Mouse (Mus musculus) stomach, postnatal 0 days (tissue): Measurements from ENCODE around the gene Ptgis. TPM values are rescaled to one million over a fixed set of nuclear protein-coding genes. Genes with fewer than 3 reads are reported as not detected.

Source experiments
- ATAC-seq: fragments of 200-750 bp; cut with Nextera tagmentation; 2 replicates; pipeline ENCODE4 v1.8.0; 2017; ENCODE audit not compliant: low FRiP score, low TSS enrichment
- DNase-seq: peaks from one replicate; pipeline ENCODE4 v3.0.0-alpha.2; 2016; ENCODE audit warnings: low spot score
- H3K27ac ChIP-seq: fragments of 300-500 bp; sonication (generic); replicated peaks from 2 replicates; pipeline ENCODE4 v1.5.1; 2014; ENCODE audit warnings: mild to moderate bottlenecking, control low read depth
- H3K27me3 ChIP-seq: fragments of 300-500 bp; sonication (generic); 2 replicates; pipeline ENCODE4 v1.6.1; 2014; ENCODE audit warnings: low read length; ENCODE audit not compliant: control insufficient read depth, insufficient read depth
- H3K36me3 ChIP-seq: fragments of 300-500 bp; sonication (generic); 2 replicates; pipeline ENCODE4 v1.6.1; 2014; ENCODE audit warnings: low read length, mixed read lengths; ENCODE audit not compliant: control insufficient read depth, insufficient read depth
- H3K4me1 ChIP-seq: fragments of 300-500 bp; sonication (generic); replicated peaks from 2 replicates; pipeline ENCODE4 v1.6.1; 2014; ENCODE audit warnings: antibody characterized with exemption; ENCODE audit not compliant: control insufficient read depth, insufficient read depth
- H3K4me2 ChIP-seq: fragments of 300-500 bp; sonication (generic); replicated peaks from 2 replicates; pipeline ENCODE4 v1.6.1; 2014; ENCODE audit warnings: low read depth, mild to moderate bottlenecking, control low read depth, moderate library complexity
- H3K4me3 ChIP-seq: fragments of 300-500 bp; sonication (generic); 2 replicates; pipeline ENCODE4 v1.5.1; 2014; ENCODE audit warnings: low read depth, low read length, control low read depth
- H3K9ac ChIP-seq: fragments of 300-500 bp; sonication (generic); 2 replicates; pipeline ENCODE4 v1.6.1; 2014; ENCODE audit warnings: mild to moderate bottlenecking, low read length, control low read depth, mixed read lengths
- H3K9me3 ChIP-seq: fragments of 300-500 bp; sonication (generic); 2 replicates; pipeline ENCODE4 v1.6.1; 2016; ENCODE audit warnings: low read length; ENCODE audit not compliant: control insufficient read depth
- CTCF ChIP-seq: IDR thresholded peaks from 2 replicates; pipeline ENCODE4 v1.5.1; 2016; ENCODE audit warnings: antibody characterized with exemption, low read depth, mild to moderate bottlenecking, moderate library complexity
- EP300 ChIP-seq: optimal IDR thresholded peaks from 2 replicates; pipeline ENCODE3; 2016; ENCODE audit warnings: antibody characterized with exemption
- WGBS: fragments of 180-500 bp; shearing (Covaris S2); extraction: QIAGEN DNeasy Blood & Tissue Kit; methylation state at CpG from one replicate; pipeline ENCODE4 v1.1.7; 2014; 5-methylcytosine and 5-hydroxymethylcytosine counted together
- polyA plus RNA-seq: library from polyadenylated mRNA; unstranded; fragments of >200 nt; fragmentation: Nextera tagmentation; extraction: Ambion mirVana; gene quantifications from 2 replicates; pipeline ENCODE4 v1.2.1, GENCODE M21; 2015

Ptgis gene
- polyA plus RNA-seq, 1 experiment from 2014 or later, result 26.7 TPM

GRCm38 (mm10) chr2:167265806-167266205 lies 25.4 kb upstream of the Ptgis start:
- Histone ChIP-seq H3K27ac (no peak overlapping the region), H3K4me1 (no peaks in the 10 kb centered on the region), H3K27me3 (no peaks in the 10 kb centered on the region), H3K9me3 (no peaks in the 10 kb centered on the region), H3K4me3 (no peak overlapping the region), H3K9ac (no peak overlapping the region), H3K4me2 (no peak overlapping the region), H3K36me3 (no peaks in the 10 kb centered on the region)
- DNase-seq, result no peak
- no peak for ATAC-seq
- TF ChIP-seq CTCF (no peak), EP300 (no peak)
- 53% methylated on average over 4 of the region's 5 CpGs for WGBS

- WGBS, result 80% methylated on average over 2 of the region's 2 CpGs
- Histone ChIP-seq H3K27me3 (no peaks in the 10 kb centered on the region), H3K9ac (no peak overlapping the region), H3K9me3 (no peaks in the 10 kb centered on the region), H3K27ac (no peak overlapping the region), H3K4me2 (no peak overlapping the region), H3K36me3 (no peaks in the 10 kb centered on the region), H3K4me3 (no peak overlapping the region), H3K4me1 (no peaks in the 10 kb centered on the region)
- no peak for ATAC-seq
- TF ChIP-seq EP300 (no peak), CTCF (no peak)
- no peak for DNase-seq
Observed at GRCm38 (mm10) chr2:167265021-167265420, 24.6 kb upstream of the Ptgis start.

GRCm38 (mm10) chr2:167263931-167264330 lies 23.5 kb upstream of the Ptgis start:
- 79% methylated on average over 11 of the region's 11 CpGs for WGBS

GRCm38 (mm10) chr2:167263040-167263810 lies 22.8 kb upstream of the Ptgis start:
- peak; percentile 66 for ATAC-seq
- no peaks in the 10 kb centered on the region for H3K9me3 ChIP-seq

More at GRCm38 (mm10) chr2:167263931-167264330, 23.5 kb upstream of the Ptgis start:
- no peak for TF ChIP-seq EP300
- no peak for TF ChIP-seq CTCF
- Histone ChIP-seq H3K4me1 (no peaks in the 10 kb centered on the region), H3K4me2 (no peak overlapping the region), H3K9ac (no peak overlapping the region), H3K27ac (no peak overlapping the region), H3K27me3 (no peaks in the 10 kb centered on the region), H3K4me3 (no peak overlapping the region), H3K36me3 (no peaks in the 10 kb centered on the region), H3K9me3 (no peaks in the 10 kb centered on the region)
- ATAC-seq, result no peak
- DNase-seq, result no peak

GRCm38 (mm10) chr2:167262433-167262832 lies 22.0 kb upstream of the Ptgis start:
- TF ChIP-seq CTCF (no peak), EP300 (no peak)
- Histone ChIP-seq H3K36me3 (no peaks in the 10 kb centered on the region), H3K4me3 (no peak overlapping the region), H3K9ac (no peak overlapping the region), H3K27me3 (no peaks in the 10 kb centered on the region), H3K4me1 (no peaks in the 10 kb centered on the region), H3K27ac (no peak overlapping the region), H3K9me3 (no peaks in the 10 kb centered on the region), H3K4me2 (no peak overlapping the region)
- 74% methylated on average over 10 of the region's 10 CpGs for WGBS
- ATAC-seq, result no peak
- DNase-seq, result no peak

More at GRCm38 (mm10) chr2:167263040-167263810, 22.8 kb upstream of the Ptgis start:
- Histone ChIP-seq H3K4me1 (no peaks in the 10 kb centered on the region), H3K36me3 (no peaks in the 10 kb centered on the region), H3K27me3 (no peaks in the 10 kb centered on the region), H3K4me3 (no peak overlapping the region), H3K9ac (no peak overlapping the region), H3K27ac (no peak overlapping the region), H3K4me2 (no peak overlapping the region)
- WGBS, result 72% methylated on average over 8 of the region's 8 CpGs
- peak; percentile 40 for DNase-seq
- TF ChIP-seq EP300 (no peak), CTCF (no peak)

GRCm38 (mm10) chr2:167261106-167261505 lies 20.7 kb upstream of the Ptgis start:
- Histone ChIP-seq H3K4me2 (no peak overlapping the region), H3K9me3 (no peaks in the 10 kb centered on the region), H3K27me3 (no peaks in the 10 kb centered on the region), H3K4me3 (no peak overlapping the region), H3K9ac (no peak overlapping the region), H3K36me3 (no peaks in the 10 kb centered on the region), H3K4me1 (no peaks in the 10 kb centered on the region), H3K27ac (peak overlapping the region; percentile 36)
- ATAC-seq, result peak; percentile 59
- DNase-seq, result no peak
- WGBS, result 46% methylated on average over 4 of the region's 4 CpGs
- TF ChIP-seq EP300 (no peak), CTCF (no peak)
